Mouse (Mus musculus) heart, embryonic 12.5 days (tissue): ENCODE measurements at regions not wholly inside any gene's neighbourhood (a gene's known extent, or its start where the extent isn't known, plus 50 kb on each side); places are given as distances from the start of the nearest gene placed in this dataset.

Source experiments
- ATAC-seq: fragments of 200-750 bp; cut with Nextera tagmentation; 2 replicates; pipeline ENCODE4 v1.8.0; 2017; ENCODE audit warnings: moderate TSS enrichment, moderate library complexity; ENCODE audit not compliant: insufficient number of reproducible peaks, low FRiP score
- H3K27ac ChIP-seq: fragments of 300-500 bp; sonication (generic); 2 replicates; pipeline ENCODE4 v1.5.1; 2016; ENCODE audit warnings: mild to moderate bottlenecking, moderate library complexity; ENCODE audit not compliant: poor library complexity, severe bottlenecking
- H3K27me3 ChIP-seq: fragments of 300-500 bp; sonication (generic); replicated peaks from 2 replicates; pipeline ENCODE4 v1.6.1; 2016; ENCODE audit warnings: mild to moderate bottlenecking, moderate library complexity
- H3K36me3 ChIP-seq: fragments of 300-500 bp; sonication (generic); 2 replicates; pipeline ENCODE4 v1.6.1; 2016; ENCODE audit warnings: mild to moderate bottlenecking, moderate library complexity
- H3K4me1 ChIP-seq: fragments of 300-500 bp; sonication (generic); replicated peaks from 2 replicates; pipeline ENCODE4 v1.6.1; 2016; ENCODE audit warnings: mild to moderate bottlenecking
- H3K4me2 ChIP-seq: fragments of 300-500 bp; sonication (generic); 2 replicates; pipeline ENCODE4 v1.6.1; 2016; ENCODE audit warnings: mild to moderate bottlenecking, moderate library complexity
- H3K4me3 ChIP-seq: fragments of 300-500 bp; sonication (generic); 2 replicates; pipeline ENCODE4 v1.5.1; 2016; ENCODE audit warnings: mild to moderate bottlenecking
- H3K9ac ChIP-seq: fragments of 300-500 bp; sonication (generic); 2 replicates; pipeline ENCODE4 v1.6.1; 2016; ENCODE audit warnings: mild to moderate bottlenecking, moderate library complexity
- H3K9me3 ChIP-seq: fragments of 300-500 bp; sonication (generic); replicated peaks from 2 replicates; pipeline ENCODE4 v1.6.1; 2016; ENCODE audit warnings: mild to moderate bottlenecking, moderate library complexity
- WGBS: fragments of 180-500 bp; shearing (Covaris S2); methylation state at CpG from one replicate; pipeline ENCODE4 v1.1.7; 2016; 5-methylcytosine and 5-hydroxymethylcytosine counted together

DNA sequence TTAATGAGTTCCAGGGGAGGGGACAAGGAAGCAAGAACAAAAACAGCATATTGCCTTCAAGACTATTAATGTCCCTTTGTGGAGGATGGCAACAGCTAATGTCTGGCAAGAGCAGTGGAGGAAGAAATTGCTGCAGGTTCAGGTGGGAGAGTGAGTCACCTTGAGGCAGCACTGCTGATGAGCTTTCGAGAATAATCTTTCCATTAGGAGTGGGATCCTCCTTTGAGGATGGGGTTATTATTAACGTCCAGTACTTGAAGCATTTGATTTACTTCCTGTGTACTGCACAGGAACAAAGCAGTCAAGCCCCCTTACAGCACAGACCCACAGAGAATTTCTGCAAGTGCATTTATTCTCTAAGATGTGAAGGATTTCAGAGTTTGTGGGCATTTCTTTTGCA is 671.2 kb upstream of the Stxbp6 start:
- no peak overlapping the region for H3K27ac ChIP-seq
- no peak overlapping the region for H3K4me3 ChIP-seq
- no peaks in the 10 kb centered on the region for H3K4me1 ChIP-seq
- H3K9me3 ChIP-seq: no peaks in the 10 kb centered on the region
- H3K4me2 ChIP-seq: no peak overlapping the region
- H3K9ac ChIP-seq: no peak overlapping the region
- no peak for ATAC-seq
- 48% methylated on average over 2 of the region's 2 CpGs for WGBS
- H3K27me3 ChIP-seq: no peaks in the 10 kb centered on the region
- no peaks in the 10 kb centered on the region for H3K36me3 ChIP-seq

DNA sequence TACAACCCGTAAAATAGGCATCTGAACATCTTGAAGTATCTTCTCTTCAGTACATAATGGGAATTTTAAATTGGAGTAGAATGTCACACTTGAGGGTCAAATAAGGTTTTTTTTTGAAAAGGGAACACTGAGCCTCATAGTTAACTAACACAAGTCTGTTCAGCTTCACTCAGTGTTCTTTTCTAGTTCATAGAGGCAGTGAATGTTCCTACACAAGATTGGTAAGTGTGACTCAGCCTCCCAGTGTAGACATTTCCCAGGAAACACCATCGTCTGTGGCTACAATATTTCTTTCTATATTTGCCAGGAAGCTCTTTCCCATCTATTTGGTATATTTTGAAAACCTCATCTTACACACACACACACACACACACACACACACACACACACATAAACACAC is 670.1 kb upstream of the Stxbp6 start:
- WGBS: 65% methylated on average over 2 of the region's 2 CpGs
- ATAC-seq: no peak
- H3K36me3 ChIP-seq: no peaks in the 10 kb centered on the region

DNA sequence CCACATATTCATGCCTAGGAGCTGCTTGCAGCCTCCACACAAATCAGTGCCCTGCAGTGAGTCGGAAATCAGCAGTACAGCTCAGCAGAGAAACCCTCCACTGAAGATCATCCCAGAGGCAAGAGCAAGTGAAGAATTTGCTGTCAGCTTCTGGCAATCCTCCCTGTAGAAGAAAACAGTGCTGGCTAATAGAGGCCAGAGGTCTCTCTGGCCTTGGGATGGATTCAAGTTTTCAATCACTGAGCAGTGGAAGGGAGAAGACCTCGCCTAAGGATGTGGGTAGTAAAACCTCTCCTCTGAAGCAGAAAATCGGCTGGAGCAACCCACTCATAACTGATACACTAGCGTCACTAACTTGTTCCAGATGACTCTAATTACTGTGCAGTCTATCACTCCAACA is 659.2 kb upstream of the Stxbp6 start:
- H3K27ac ChIP-seq: no peak overlapping the region
- H3K4me3 ChIP-seq: no peak overlapping the region
- H3K27me3 ChIP-seq: no peaks in the 10 kb centered on the region
- H3K9me3 ChIP-seq: no peaks in the 10 kb centered on the region
- WGBS: 63% methylated on average over 4 of the region's 4 CpGs
- H3K36me3 ChIP-seq: no peaks in the 10 kb centered on the region
- H3K9ac ChIP-seq: no peak overlapping the region
- H3K4me2 ChIP-seq: no peak overlapping the region
- no peaks in the 10 kb centered on the region for H3K4me1 ChIP-seq
- no peak for ATAC-seq

More for the DNA sequence above, 670.1 kb upstream of the Stxbp6 start:
- no peak overlapping the region for H3K27ac ChIP-seq
- H3K27me3 ChIP-seq: no peaks in the 10 kb centered on the region
- no peak overlapping the region for H3K9ac ChIP-seq
- H3K4me3 ChIP-seq: no peak overlapping the region
- H3K4me1 ChIP-seq: no peaks in the 10 kb centered on the region
- H3K4me2 ChIP-seq: no peak overlapping the region
- H3K9me3 ChIP-seq: no peaks in the 10 kb centered on the region

DNA sequence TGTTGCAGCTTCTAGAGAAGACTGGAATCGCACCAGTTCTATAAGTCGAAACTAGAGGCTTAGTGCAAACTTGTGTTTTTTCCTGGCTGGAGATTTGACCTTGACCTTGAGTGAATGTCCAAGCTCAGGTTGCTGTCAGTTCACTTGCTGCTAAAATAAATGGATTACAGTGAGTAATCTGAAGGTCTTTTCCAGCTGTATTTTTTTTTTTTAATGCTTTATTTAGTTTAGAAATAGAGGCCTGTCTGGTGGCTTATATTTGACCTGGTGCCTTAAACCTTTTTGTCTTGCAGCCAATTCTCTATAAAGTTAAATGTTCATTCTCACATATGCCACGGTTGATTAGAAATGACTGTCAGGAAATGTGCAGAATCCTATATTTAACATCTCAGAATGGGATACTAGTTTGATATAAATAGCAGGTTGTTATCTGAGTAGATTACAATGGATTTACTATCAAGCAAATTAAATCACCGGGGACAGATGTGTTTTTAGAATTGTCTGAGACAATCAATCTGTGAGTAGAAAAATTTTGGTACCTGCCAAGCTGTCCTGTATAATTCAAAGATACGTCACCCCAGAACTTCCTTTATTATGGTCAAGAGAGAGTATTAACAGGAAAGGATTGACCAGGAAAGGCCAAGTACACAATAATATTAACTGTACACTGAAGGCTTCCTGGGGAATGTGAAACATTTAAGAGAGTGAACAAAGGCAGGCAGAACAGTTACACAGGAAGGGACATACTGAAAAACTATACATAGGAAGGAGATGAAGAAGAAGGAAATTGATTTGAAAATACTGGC is 650.3 kb upstream of the Stxbp6 start:
- no peak for ATAC-seq
- no peaks in the 10 kb centered on the region for H3K36me3 ChIP-seq
- 67% methylated on average over 5 of the region's 5 CpGs for WGBS
- no peak overlapping the region for H3K4me3 ChIP-seq
- no peaks in the 10 kb centered on the region for H3K27me3 ChIP-seq
- no peak overlapping the region for H3K27ac ChIP-seq
- H3K9ac ChIP-seq: no peak overlapping the region
- H3K4me2 ChIP-seq: no peak overlapping the region
- no peaks in the 10 kb centered on the region for H3K9me3 ChIP-seq
- H3K4me1 ChIP-seq: no peaks in the 10 kb centered on the region

DNA sequence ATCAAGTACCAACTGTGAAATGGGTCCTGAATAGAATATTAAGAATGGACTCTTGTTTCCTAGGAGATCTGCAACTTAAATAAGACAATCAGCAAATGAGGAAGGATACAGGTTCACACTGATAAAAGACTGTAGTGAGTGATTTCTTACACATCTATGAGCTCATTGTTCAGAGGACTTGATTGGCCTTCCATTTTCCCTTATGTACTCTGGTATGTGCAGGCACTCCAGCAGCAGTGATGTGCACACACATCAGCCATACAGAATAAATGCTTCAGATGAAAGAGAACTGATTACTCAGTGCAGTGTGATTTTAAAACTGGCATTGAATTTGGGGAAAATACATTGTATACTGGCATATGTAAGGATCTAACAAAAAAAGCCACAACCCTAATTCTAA is 636.8 kb upstream of the Stxbp6 start:
- H3K4me3 ChIP-seq: no peak overlapping the region

DNA sequence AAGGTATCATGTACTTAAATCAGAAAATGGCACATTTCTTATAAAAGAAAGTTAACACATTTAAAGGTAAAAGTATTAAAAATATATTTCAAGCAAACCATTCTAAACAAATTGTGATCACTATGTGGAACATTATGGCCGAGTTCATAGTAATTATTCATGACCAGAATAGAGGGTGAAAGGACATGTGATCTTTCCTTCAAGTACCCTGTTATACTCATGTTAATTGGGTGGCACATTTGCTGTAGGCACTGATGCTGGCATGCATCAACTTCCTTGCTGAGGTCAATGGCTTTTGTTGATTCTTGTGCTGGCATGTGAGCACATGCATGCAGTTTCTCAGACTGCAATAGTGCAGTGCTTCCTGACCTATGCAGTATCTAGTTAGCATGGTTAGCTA is 636.3 kb upstream of the Stxbp6 start:
- no peak overlapping the region for H3K4me2 ChIP-seq
- H3K27ac ChIP-seq: no peak overlapping the region
- H3K36me3 ChIP-seq: no peaks in the 10 kb centered on the region
- H3K4me1 ChIP-seq: no peaks in the 10 kb centered on the region
- no peak for ATAC-seq
- no peaks in the 10 kb centered on the region for H3K27me3 ChIP-seq
- H3K9me3 ChIP-seq: no peaks in the 10 kb centered on the region
- 70% methylated on average over 1 of the region's 1 CpGs for WGBS
- no peak overlapping the region for H3K4me3 ChIP-seq
- H3K9ac ChIP-seq: no peak overlapping the region

More for the DNA sequence above, 636.8 kb upstream of the Stxbp6 start:
- Histone ChIP-seq H3K4me1 (no peaks in the 10 kb centered on the region), H3K4me2 (no peak overlapping the region), H3K9ac (no peak overlapping the region), H3K27ac (no peak overlapping the region), H3K36me3 (no peaks in the 10 kb centered on the region), H3K9me3 (no peaks in the 10 kb centered on the region), H3K27me3 (no peaks in the 10 kb centered on the region)
- ATAC-seq: no peak

DNA sequence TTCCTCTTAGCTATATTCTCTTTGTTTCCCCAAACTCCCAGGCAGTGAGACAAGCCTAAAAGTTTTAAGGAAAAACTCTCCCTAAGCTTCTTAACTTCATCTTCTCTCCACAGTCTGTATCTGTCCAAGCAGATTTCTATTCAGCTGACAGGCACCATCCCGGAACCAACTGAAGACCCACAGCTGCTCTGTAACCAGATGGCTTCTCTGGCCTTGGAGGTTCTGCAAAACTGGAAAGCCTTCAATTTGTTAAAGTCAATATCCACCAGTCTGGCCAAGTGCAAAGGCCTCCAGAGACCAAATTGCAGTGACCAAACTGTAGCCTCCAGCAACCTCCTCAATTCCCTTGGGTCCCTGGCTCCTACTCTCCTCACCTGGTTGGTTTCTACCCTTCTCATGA is 614.8 kb upstream of the Stxbp6 start:
- no peaks in the 10 kb centered on the region for H3K9me3 ChIP-seq
- no peak overlapping the region for H3K27ac ChIP-seq
- 81% methylated on average over 1 of the region's 1 CpGs for WGBS
- no peak overlapping the region for H3K4me2 ChIP-seq
- no peak for ATAC-seq
- H3K4me3 ChIP-seq: no peak overlapping the region
- no peaks in the 10 kb centered on the region for H3K36me3 ChIP-seq
- no peak overlapping the region for H3K9ac ChIP-seq
- H3K27me3 ChIP-seq: no peaks in the 10 kb centered on the region
- H3K4me1 ChIP-seq: no peaks in the 10 kb centered on the region

DNA sequence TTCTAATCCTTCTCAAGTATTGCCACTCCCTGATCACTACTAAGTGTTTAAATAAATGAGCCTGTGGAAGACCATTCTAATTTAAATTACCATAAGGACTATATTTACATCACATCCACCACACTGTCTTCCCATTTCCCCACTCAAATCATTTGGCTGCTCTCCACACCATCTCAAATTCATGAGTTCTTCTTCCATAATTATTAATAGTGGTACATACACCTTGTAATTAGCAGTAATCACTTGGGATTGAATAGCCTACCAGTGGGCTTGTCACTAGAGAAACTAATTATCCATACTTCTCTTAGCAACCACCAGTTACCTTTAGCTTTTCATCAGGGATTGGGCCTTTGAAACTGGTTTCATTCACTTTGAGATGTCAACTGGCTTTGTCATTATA is 612.3 kb upstream of the Stxbp6 start:
- Histone ChIP-seq H3K4me1 (no peaks in the 10 kb centered on the region), H3K4me2 (no peak overlapping the region), H3K4me3 (no peak overlapping the region), H3K27ac (no peak overlapping the region), H3K9me3 (no peaks in the 10 kb centered on the region), H3K27me3 (no peaks in the 10 kb centered on the region), H3K9ac (no peak overlapping the region), H3K36me3 (no peaks in the 10 kb centered on the region)
- no peak for ATAC-seq

DNA sequence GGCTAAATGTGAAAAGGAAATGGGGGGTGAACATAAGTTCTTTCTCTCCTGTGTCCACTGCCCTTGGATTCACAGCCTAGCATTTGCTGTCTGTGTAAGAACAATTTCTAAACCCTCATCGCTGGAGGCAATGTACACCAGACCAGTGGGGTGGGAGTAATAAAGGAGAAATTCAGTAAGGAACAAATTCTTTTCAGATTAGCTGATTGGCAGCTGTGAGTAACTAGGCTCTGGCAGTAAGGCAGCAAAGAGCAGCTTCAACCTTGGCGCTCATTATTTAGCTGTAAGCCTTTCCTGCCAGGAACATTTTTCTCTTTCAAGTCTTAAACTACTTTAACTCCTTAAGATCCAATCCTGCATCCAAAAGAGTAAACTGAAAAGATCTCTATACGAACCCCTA is 597.9 kb upstream of the Stxbp6 start:
- Histone ChIP-seq H3K4me1 (no peaks in the 10 kb centered on the region), H3K9ac (no peak overlapping the region), H3K36me3 (no peaks in the 10 kb centered on the region), H3K4me3 (no peak overlapping the region), H3K9me3 (no peaks in the 10 kb centered on the region), H3K27me3 (no peaks in the 10 kb centered on the region), H3K27ac (no peak overlapping the region), H3K4me2 (no peak overlapping the region)
- 56% methylated on average over 3 of the region's 3 CpGs for WGBS
- ATAC-seq: no peak

DNA sequence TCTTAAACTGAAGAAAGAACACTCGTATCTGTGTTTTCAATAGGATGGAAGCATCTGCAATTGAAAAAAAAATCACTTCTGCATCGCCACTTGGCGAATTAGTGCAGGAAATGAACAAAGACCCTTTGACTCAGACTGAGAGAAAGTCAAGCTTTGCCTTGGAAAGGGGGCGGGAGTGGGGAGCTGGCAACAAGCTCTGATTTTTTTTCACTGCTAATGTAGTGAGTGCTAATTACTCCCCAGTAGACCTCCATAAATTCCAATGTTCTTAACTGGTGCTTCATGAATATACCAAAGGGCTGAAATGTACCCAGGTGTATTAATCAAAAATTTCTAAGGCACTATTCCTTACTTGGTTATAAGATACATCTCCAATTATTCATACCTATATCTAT is 597.0 kb upstream of the Stxbp6 start:
- H3K4me3 ChIP-seq: no peak overlapping the region
- H3K9me3 ChIP-seq: no peaks in the 10 kb centered on the region
- WGBS: 64% methylated on average over 4 of the region's 4 CpGs
- no peak overlapping the region for H3K4me2 ChIP-seq
- no peaks in the 10 kb centered on the region for H3K4me1 ChIP-seq
- no peak for ATAC-seq
- H3K9ac ChIP-seq: no peak overlapping the region
- no peaks in the 10 kb centered on the region for H3K27me3 ChIP-seq
- no peaks in the 10 kb centered on the region for H3K36me3 ChIP-seq
- no peak overlapping the region for H3K27ac ChIP-seq

DNA sequence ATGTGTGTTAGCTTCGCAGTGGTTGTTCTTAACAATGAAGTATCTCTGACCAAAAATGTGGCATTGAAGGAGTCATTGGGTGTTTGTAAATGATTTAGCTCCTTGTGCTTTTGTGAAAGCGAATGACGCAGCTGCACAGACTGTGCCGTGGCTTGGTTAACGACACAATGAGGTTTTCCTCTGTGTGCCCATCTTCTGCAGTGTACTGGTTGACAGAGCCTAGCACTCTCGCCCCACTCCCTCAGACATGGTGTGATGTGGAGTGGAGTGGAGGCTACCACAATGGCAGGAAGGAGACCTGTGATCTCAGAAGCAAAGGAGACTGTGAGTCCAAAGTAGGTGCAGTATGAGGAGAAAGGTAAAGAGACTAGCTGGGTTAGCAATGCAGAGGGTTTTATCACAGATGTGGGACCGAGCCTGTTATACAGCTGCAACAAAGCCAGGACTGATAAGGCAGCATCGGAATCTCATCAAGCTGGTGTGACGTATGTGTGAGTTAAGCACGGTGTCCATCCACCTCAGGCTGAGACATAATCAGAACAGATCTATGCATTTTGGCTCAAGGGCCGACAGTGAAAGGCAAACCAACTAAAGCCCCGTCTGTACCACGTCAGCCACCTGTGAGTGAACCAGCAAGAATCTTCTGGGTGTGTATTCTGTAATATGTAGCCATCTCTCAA is 596.5 kb upstream of the Stxbp6 start:
- H3K9me3 ChIP-seq: no peaks in the 10 kb centered on the region
- 63% methylated on average over 13 of the region's 13 CpGs for WGBS
- no peak for ATAC-seq
- no peaks in the 10 kb centered on the region for H3K36me3 ChIP-seq
- no peak overlapping the region for H3K27ac ChIP-seq
- no peaks in the 10 kb centered on the region for H3K4me1 ChIP-seq
- no peak overlapping the region for H3K4me3 ChIP-seq
- no peak overlapping the region for H3K4me2 ChIP-seq
- H3K27me3 ChIP-seq: no peaks in the 10 kb centered on the region
- H3K9ac ChIP-seq: no peak overlapping the region
